Comparison of ENCODE assay signal across 19 mouse cellular contexts in the genomic region with DNA sequence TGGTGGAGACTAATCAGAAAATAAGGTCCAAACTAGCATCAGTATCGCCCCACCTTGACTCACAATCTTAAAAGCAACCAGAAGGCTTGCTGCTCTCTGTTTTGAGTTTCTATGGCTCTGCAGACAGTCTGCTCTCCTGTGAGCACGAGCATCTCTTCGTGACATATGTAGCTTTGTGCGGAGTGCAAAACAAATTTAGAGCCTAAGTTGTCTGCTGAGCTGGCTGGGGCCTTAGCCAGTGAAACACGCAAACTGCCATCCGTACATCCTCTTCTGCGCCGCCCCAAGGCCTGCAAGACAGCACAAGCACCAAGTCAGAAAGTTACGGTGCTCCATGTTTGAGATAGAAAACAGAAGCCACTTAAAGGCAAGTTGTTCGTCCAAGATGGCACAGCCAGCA.
DNase-seq lines count a peak whose midpoint lies in the region; ATAC-seq lines count a peak whose summit lies in the region.
"Had no signal": no experiment of that assay in that cellular context is flagged by ENCODE, and none has a peak within 500 bp of the region (broad histone marks: within the 10 kb centered on the region; RNA-seq: fewer than 3 reads in every experiment).

No protein-coding gene starts in this region.

- H3K4me2 ChIP-seq in forebrain, embryonic 15.5 days (replicated peaks), result no peak overlapping the region
- no peak overlapping the region for H3K4me2 ChIP-seq in forebrain, embryonic 14.5 days (ENCODE audit: low read length)
- no peak overlapping the region for H3K4me2 ChIP-seq in midbrain, embryonic 15.5 days
- H3K4me2 ChIP-seq in midbrain, embryonic 13.5 days (replicated peaks), result no peak overlapping the region
- H3K4me2 ChIP-seq: embryonic facial prominence, embryonic 12.5 days; forebrain, embryonic 12.5 days; heart, embryonic 11.5 days; limb, embryonic 15.5 days had no signal

- H3K9ac ChIP-seq in forebrain, embryonic 15.5 days (replicated peaks), result no peak overlapping the region
- no peak overlapping the region for H3K9ac ChIP-seq in forebrain, embryonic 14.5 days (ENCODE audit: low read length)
- no peak overlapping the region for H3K9ac ChIP-seq in midbrain, embryonic 15.5 days
- no peak overlapping the region for H3K9ac ChIP-seq in midbrain, embryonic 13.5 days (replicated peaks)
- H3K9ac ChIP-seq: embryonic facial prominence, embryonic 12.5 days; forebrain, embryonic 12.5 days; limb, embryonic 15.5 days; liver, postnatal 0 days had no signal

- no peaks in the 10 kb centered on the region for H3K9me3 ChIP-seq in forebrain, embryonic 15.5 days
- H3K9me3 ChIP-seq in forebrain, embryonic 14.5 days (replicated peaks; ENCODE audit: control insufficient read depth, low read length), result no peaks in the 10 kb centered on the region
- no peaks in the 10 kb centered on the region for H3K9me3 ChIP-seq in midbrain, embryonic 15.5 days
- H3K9me3 ChIP-seq in midbrain, embryonic 13.5 days, result no peaks in the 10 kb centered on the region
- H3K9me3 ChIP-seq: embryonic facial prominence, embryonic 12.5 days; forebrain, embryonic 12.5 days; limb, embryonic 15.5 days had no signal

- no peaks in the 10 kb centered on the region for H3K36me3 ChIP-seq in forebrain, embryonic 15.5 days
- no peaks in the 10 kb centered on the region for H3K36me3 ChIP-seq in forebrain, embryonic 14.5 days (ENCODE audit: control insufficient read depth, insufficient read depth, low read length)
- H3K36me3 ChIP-seq in midbrain, embryonic 15.5 days (replicated peaks), result no peaks in the 10 kb centered on the region
- H3K36me3 ChIP-seq in midbrain, embryonic 13.5 days, result no peaks in the 10 kb centered on the region
- H3K36me3 ChIP-seq: embryonic facial prominence, embryonic 12.5 days; forebrain, embryonic 12.5 days; limb, embryonic 15.5 days had no signal

- intact Hi-C loops in left cerebral cortex, postnatal 25 days (cut with DNase I), result loop anchor here (5.0 kb wide), 1 partner anchor 72 kb away; a partner anchor contains a TSS

- peaks cover 35% of the 10 kb centered on the region for H3K4me1 ChIP-seq in forebrain, embryonic 15.5 days
- H3K4me1 ChIP-seq in forebrain, embryonic 14.5 days (ENCODE audit: control insufficient read depth, insufficient read depth, low read length), result peaks cover 19% of the 10 kb centered on the region
- H3K4me1 ChIP-seq in midbrain, embryonic 15.5 days, result peaks cover 12% of the 10 kb centered on the region
- peaks cover 41% of the 10 kb centered on the region for H3K4me1 ChIP-seq in midbrain, embryonic 13.5 days (replicated peaks)

- no peaks in the 10 kb centered on the region for H3K27me3 ChIP-seq in forebrain, embryonic 15.5 days
- no peaks in the 10 kb centered on the region for H3K27me3 ChIP-seq in forebrain, embryonic 14.5 days (replicated peaks; ENCODE audit: control insufficient read depth, insufficient read depth, low read length)
- no peaks in the 10 kb centered on the region for H3K27me3 ChIP-seq in midbrain, embryonic 15.5 days (replicated peaks)
- peaks cover 8% of the 10 kb centered on the region; the same call in 1 of the 2 replicates for H3K27me3 ChIP-seq in midbrain, embryonic 13.5 days
- H3K27me3 ChIP-seq: embryonic facial prominence, embryonic 12.5 days had no signal

- H3K4me3 ChIP-seq in forebrain, embryonic 15.5 days, result no peak overlapping the region
- H3K4me3 ChIP-seq in forebrain, embryonic 14.5 days (ENCODE audit: low read depth, low read length), result no peak overlapping the region
- no peak overlapping the region for H3K4me3 ChIP-seq in midbrain, embryonic 15.5 days
- H3K4me3 ChIP-seq in midbrain, embryonic 13.5 days (replicated peaks), result no peak overlapping the region
- H3K4me3 ChIP-seq: embryonic facial prominence, embryonic 12.5 days; forebrain, embryonic 12.5 days; limb, embryonic 15.5 days had no signal

- ATAC-seq in forebrain, embryonic 15.5 days (replicated peaks), result no peak
- ATAC-seq in forebrain, embryonic 14.5 days, result no peak
- no peak for ATAC-seq in midbrain, embryonic 15.5 days (replicated peaks)
- ATAC-seq in midbrain, embryonic 13.5 days, result no peak
- ATAC-seq in CD4-positive, CD25-positive, alpha-beta regulatory T cell, adult 4 months, result no peak
- ATAC-seq: inflammation-experienced regulatory T-cells, adult 6 months; liver, postnatal 0 days had no signal

- peak overlapping the region; percentile 34; the same call in 1 of the 2 replicates for H3K27ac ChIP-seq in forebrain, embryonic 15.5 days (replicated peaks)
- no peak overlapping the region for H3K27ac ChIP-seq in forebrain, embryonic 14.5 days (ENCODE audit: low read depth, low read length)
- peak overlapping the region; percentile 34 for H3K27ac ChIP-seq in midbrain, embryonic 15.5 days
- H3K27ac ChIP-seq in midbrain, embryonic 13.5 days, result no peak overlapping the region
- H3K27ac ChIP-seq: embryonic facial prominence, embryonic 12.5 days; forebrain, embryonic 12.5 days; limb, embryonic 15.5 days had no signal

- WGBS in forebrain, embryonic 15.5 days, result 89% methylated on average over 10 of the region's 10 CpGs
- WGBS in forebrain, embryonic 14.5 days, result 93% methylated on average over 10 of the region's 10 CpGs
- WGBS in midbrain, embryonic 15.5 days, result 94% methylated on average over 10 of the region's 10 CpGs
- 91% methylated on average over 10 of the region's 10 CpGs for WGBS in midbrain, embryonic 13.5 days

- DNase-seq in forebrain, embryonic 14.5 days (ENCODE audit: low spot score), result no peak
- DNase-seq in left cerebral cortex, postnatal 25 days (ENCODE audit: low spot score in 2 of 2), result peak; percentile 51 to 92
- peak; percentile 84 for DNase-seq in telencephalon, adult 2 months (ENCODE audit: low read depth, low spot score)
- DNase-seq in cerebellum, adult 9-11 months, result no peak
- DNase-seq: adrenal gland, postnatal 36 days; cerebellum, postnatal 14 days; gastrocnemius, postnatal 36 days; heart, postnatal 36 days; kidney, adult 9 months; liver, postnatal 0 days had no signal

Comparison
In these comparisons a context has a peak if more than half of its experiments do, and no peak if none do; other contexts are left out.
1. H3K27ac ChIP-seq: peak in forebrain, embryonic 15.5 days (single experiment) and midbrain, embryonic 15.5 days (single experiment); none in forebrain, embryonic 14.5 days (single experiment) and midbrain, embryonic 13.5 days (single experiment).
2. DNase-seq: peak in left cerebral cortex, postnatal 25 days (2 of 2) and telencephalon, adult 2 months (single experiment); none in forebrain, embryonic 14.5 days (single experiment) and cerebellum, adult 9-11 months (single experiment).